Mouse (Mus musculus) lung, adult 2 months (tissue): ENCODE results near the gene Tfdp2.

ENCODE experiments used
- CTCF ChIP-seq: fragments of 200-500 bp; IDR thresholded peaks from 2 replicates; pipeline ENCODE4 v1.5.1; 2011; ENCODE audit warnings: mild to moderate bottlenecking, low read length, control low read depth; ENCODE audit not compliant: insufficient read depth
- POLR2A ChIP-seq: fragments of 200-500 bp; IDR thresholded peaks from 2 replicates; pipeline ENCODE4 v1.6.1; 2011; ENCODE audit warnings: low read depth, mild to moderate bottlenecking, control low read depth, low read length, borderline replicate concordance; ENCODE audit errors: extremely low read depth

GRCm38 (mm10) chr9:96284916-96285315, 88.8 kb downstream of the Tfdp2 start:
- TF ChIP-seq CTCF (no peak), POLR2A (no peak)
